Mouse (Mus musculus) embryonic facial prominence, embryonic 14.5 days (tissue): Measurements from ENCODE around the gene Fig4. TPM values are rescaled to one million over a fixed set of nuclear protein-coding genes. Genes with fewer than 3 reads are reported as not detected.

Experiments used
- ATAC-seq: fragments of 200-750 bp; cut with Nextera tagmentation; 2 replicates; pipeline ENCODE4 v1.8.0; 2017; ENCODE audit warnings: low read depth, moderate number of reproducible peaks, moderate TSS enrichment
- DNase-seq: peaks from one replicate; pipeline ENCODE4 v3.0.0-alpha.2; 2015; ENCODE audit warnings: low spot score
- H3K27ac ChIP-seq: fragments of 300-500 bp; sonication (generic); replicated peaks from 2 replicates; pipeline ENCODE4 v1.5.1; 2014; ENCODE audit warnings: low read depth, mild to moderate bottlenecking, low read length, moderate library complexity
- H3K27me3 ChIP-seq: fragments of 300-500 bp; sonication (generic); replicated peaks from 2 replicates; pipeline ENCODE4 v1.6.1; 2014; ENCODE audit warnings: low read length; ENCODE audit not compliant: control insufficient read depth, insufficient read depth
- H3K36me3 ChIP-seq: fragments of 300-500 bp; sonication (generic); 2 replicates; pipeline ENCODE4 v1.6.1; 2014; ENCODE audit warnings: low read length, mixed read lengths; ENCODE audit not compliant: control insufficient read depth, insufficient read depth
- H3K4me1 ChIP-seq: fragments of 300-500 bp; sonication (generic); 2 replicates; pipeline ENCODE4 v1.6.1; 2014; ENCODE audit warnings: antibody characterized with exemption, low read length; ENCODE audit not compliant: control insufficient read depth, insufficient read depth
- H3K4me2 ChIP-seq: fragments of 300-500 bp; sonication (generic); 2 replicates; pipeline ENCODE4 v1.6.1; 2014; ENCODE audit warnings: low read depth, mild to moderate bottlenecking, low read length, moderate library complexity, mixed read lengths
- H3K4me3 ChIP-seq: fragments of 300-500 bp; sonication (generic); 2 replicates; pipeline ENCODE4 v1.5.1; 2014; ENCODE audit warnings: low read depth, mild to moderate bottlenecking, low read length
- H3K9ac ChIP-seq: fragments of 300-500 bp; sonication (generic); 2 replicates; pipeline ENCODE4 v1.6.1; 2014; ENCODE audit warnings: low read depth, mild to moderate bottlenecking, low read length, moderate library complexity, mixed read lengths
- H3K9me3 ChIP-seq: fragments of 300-500 bp; sonication (generic); 2 replicates; pipeline ENCODE4 v1.6.1; 2016; ENCODE audit warnings: low read length; ENCODE audit not compliant: control insufficient read depth
- WGBS: fragments of 180-500 bp; shearing (Covaris S2); extraction: QIAGEN DNeasy Blood & Tissue Kit; methylation state at CpG from one replicate; pipeline ENCODE4 v1.1.7; 2014; 5-methylcytosine and 5-hydroxymethylcytosine counted together
- polyA plus RNA-seq: library from polyadenylated mRNA; unstranded; fragments of >200 nt; fragmentation: Nextera tagmentation; extraction: Ambion mirVana; gene quantifications from 2 replicates; pipeline ENCODE4 v1.2.1, GENCODE M21; 2014

The Fig4 gene
- polyA plus RNA-seq, 1 experiment from 2014 or later = 16.8 TPM

GRCm38 (mm10) chr10:41280177-41280576, 22.9 kb downstream of the Fig4 start:
- WGBS = 58% methylated on average over 6 of the region's 6 CpGs
- Histone ChIP-seq H3K4me3 (no peak overlapping the region), H3K27ac (no peak overlapping the region), H3K9ac (no peak overlapping the region), H3K36me3 (peaks cover 8% of the 10 kb centered on the region; the same call in 1 of the 2 replicates), H3K27me3 (no peaks in the 10 kb centered on the region), H3K4me1 (no peaks in the 10 kb centered on the region), H3K4me2 (no peak overlapping the region), H3K9me3 (no peaks in the 10 kb centered on the region)
- ATAC-seq (no peak), DNase-seq (peak; percentile 44)

GRCm38 (mm10) chr10:41278808-41279207, 24.3 kb downstream of the Fig4 start:
- DNase-seq (no peak), ATAC-seq (no peak)
- H3K4me1 ChIP-seq = no peaks in the 10 kb centered on the region
- H3K36me3 ChIP-seq = peaks cover 8% of the 10 kb centered on the region; the same call in 1 of the 2 replicates
- no peaks in the 10 kb centered on the region for H3K9me3 ChIP-seq
- no peaks in the 10 kb centered on the region for H3K27me3 ChIP-seq
- H3K9ac ChIP-seq = no peak overlapping the region
- H3K27ac ChIP-seq = no peak overlapping the region
- WGBS = 89% methylated on average over 1 of the region's 1 CpGs
- H3K4me2 ChIP-seq = no peak overlapping the region
- H3K4me3 ChIP-seq = no peak overlapping the region

- no peak for ATAC-seq
- 83% methylated on average over 1 of the region's 1 CpGs for WGBS
These were observed 28.2 kb downstream of the Fig4 start for GRCm38 (mm10) chr10:41274871-41275270.

GRCm38 (mm10) chr10:41271860-41272259, 31.2 kb downstream of the Fig4 start:
- Histone ChIP-seq H3K36me3 (peaks cover 9% of the 10 kb centered on the region; the same call in 1 of the 2 replicates), H3K4me2 (no peak overlapping the region), H3K4me3 (no peak overlapping the region), H3K9me3 (no peaks in the 10 kb centered on the region), H3K9ac (no peak overlapping the region), H3K27ac (no peak overlapping the region), H3K27me3 (no peaks in the 10 kb centered on the region), H3K4me1 (no peaks in the 10 kb centered on the region)
- ATAC-seq (no peak), DNase-seq (no peak)
- 54% methylated on average over 7 of the region's 7 CpGs for WGBS

More at GRCm38 (mm10) chr10:41274871-41275270, 28.2 kb downstream of the Fig4 start:
- H3K36me3 ChIP-seq = peaks cover 8% of the 10 kb centered on the region; the same call in 1 of the 2 replicates
- no peaks in the 10 kb centered on the region for H3K27me3 ChIP-seq
- no peak overlapping the region for H3K4me3 ChIP-seq
- H3K4me1 ChIP-seq = no peaks in the 10 kb centered on the region
- H3K4me2 ChIP-seq = no peak overlapping the region
- H3K9ac ChIP-seq = no peak overlapping the region
- H3K9me3 ChIP-seq = no peaks in the 10 kb centered on the region
- DNase-seq = no peak
- no peak overlapping the region for H3K27ac ChIP-seq

- Histone ChIP-seq H3K4me2 (no peak overlapping the region), H3K27me3 (no peaks in the 10 kb centered on the region), H3K4me3 (no peak overlapping the region), H3K9ac (no peak overlapping the region), H3K4me1 (no peaks in the 10 kb centered on the region), H3K9me3 (no peaks in the 10 kb centered on the region), H3K27ac (no peak overlapping the region), H3K36me3 (no peaks in the 10 kb centered on the region)
- DNase-seq (no peak), ATAC-seq (no peak)
These were observed 41.2 kb downstream of the Fig4 start for GRCm38 (mm10) chr10:41261889-41262288.

GRCm38 (mm10) chr10:41261218-41261617, 41.8 kb downstream of the Fig4 start:
- Histone ChIP-seq H3K36me3 (no peaks in the 10 kb centered on the region), H3K27ac (no peak overlapping the region), H3K9ac (no peak overlapping the region), H3K27me3 (no peaks in the 10 kb centered on the region), H3K4me1 (no peaks in the 10 kb centered on the region), H3K9me3 (no peaks in the 10 kb centered on the region), H3K4me2 (no peak overlapping the region), H3K4me3 (no peak overlapping the region)
- WGBS = 54% methylated on average over 1 of the region's 1 CpGs
- DNase-seq = no peak
- no peak for ATAC-seq

- no peak for DNase-seq
- ATAC-seq = no peak
- Histone ChIP-seq H3K9me3 (no peaks in the 10 kb centered on the region), H3K27me3 (no peaks in the 10 kb centered on the region), H3K4me3 (no peak overlapping the region), H3K36me3 (peaks cover 3% of the 10 kb centered on the region; the same call in 1 of the 2 replicates), H3K4me2 (no peak overlapping the region), H3K27ac (no peak overlapping the region), H3K4me1 (no peaks in the 10 kb centered on the region), H3K9ac (no peak overlapping the region)
- whole genome bisulfite sequencing = 51% methylated on average over 8 of the region's 8 CpGs
These were observed 42.6 kb downstream of the Fig4 start for GRCm38 (mm10) chr10:41260243-41261006.

- Histone ChIP-seq H3K4me1 (no peaks in the 10 kb centered on the region), H3K9ac (no peak overlapping the region), H3K27ac (no peak overlapping the region), H3K36me3 (peaks cover 3% of the 10 kb centered on the region; the same call in 1 of the 2 replicates), H3K4me2 (no peak overlapping the region), H3K9me3 (no peaks in the 10 kb centered on the region), H3K27me3 (no peaks in the 10 kb centered on the region), H3K4me3 (no peak overlapping the region)
- 28% methylated on average over 5 of the region's 5 CpGs for WGBS
- ATAC-seq (no peak), DNase-seq (no peak)
These were observed 52.4 kb downstream of the Fig4 start for GRCm38 (mm10) chr10:41250749-41251065.
